Mouse (Mus musculus) left cerebral cortex, adult 18-20 months (tissue): Measurements from ENCODE around the gene Fam178b. TPM values are rescaled to one million over a fixed set of nuclear protein-coding genes. Genes with fewer than 3 reads are reported as not detected.
A peak's percentile ranks its signal among the peaks of the same experiment; 100 is the strongest.
"Not testable (repeated sequence)": the region's sequence is repeated elsewhere in the genome, so short reads cannot be mapped to it uniquely, and the experiment has no call there.

Experiments used
- DNase-seq, 2 experiments: peaks; one replicate each; pipeline ENCODE4 v3.0.0; 2021 to 2022; ENCODE audit warnings: low spot score in 2 of 2, mixed read lengths in 1 of 2
- total RNA-seq, 2 experiments: library from RNA; stranded (reverse); gene quantifications; 2 replicates each; pipeline ENCODE4 v1.2.3; 2021

The Fam178b gene
- total RNA-seq, 2 experiments from 2014 or later = not detected

DNA sequence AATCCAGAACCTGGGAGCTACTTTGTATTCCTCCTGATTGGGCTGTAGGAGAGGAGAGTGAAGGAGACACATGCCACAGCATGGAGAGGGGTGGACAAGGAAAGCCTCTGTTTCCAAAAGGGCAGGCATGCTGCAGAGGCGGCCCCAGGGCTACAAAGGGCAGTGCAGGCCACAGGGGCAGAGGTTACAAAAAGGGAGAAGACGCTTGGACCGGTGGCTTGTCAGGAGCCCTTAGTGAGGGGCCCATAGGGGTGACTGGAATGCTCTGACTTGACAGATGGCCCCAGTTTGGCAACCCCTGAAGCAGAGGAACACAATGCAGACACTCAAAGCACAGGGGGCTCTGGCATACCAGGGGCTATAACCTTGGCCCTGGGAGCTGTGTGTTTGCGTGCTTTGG is 51.6 kb downstream of the Fam178b start:
- no peak for DNase-seq

DNA sequence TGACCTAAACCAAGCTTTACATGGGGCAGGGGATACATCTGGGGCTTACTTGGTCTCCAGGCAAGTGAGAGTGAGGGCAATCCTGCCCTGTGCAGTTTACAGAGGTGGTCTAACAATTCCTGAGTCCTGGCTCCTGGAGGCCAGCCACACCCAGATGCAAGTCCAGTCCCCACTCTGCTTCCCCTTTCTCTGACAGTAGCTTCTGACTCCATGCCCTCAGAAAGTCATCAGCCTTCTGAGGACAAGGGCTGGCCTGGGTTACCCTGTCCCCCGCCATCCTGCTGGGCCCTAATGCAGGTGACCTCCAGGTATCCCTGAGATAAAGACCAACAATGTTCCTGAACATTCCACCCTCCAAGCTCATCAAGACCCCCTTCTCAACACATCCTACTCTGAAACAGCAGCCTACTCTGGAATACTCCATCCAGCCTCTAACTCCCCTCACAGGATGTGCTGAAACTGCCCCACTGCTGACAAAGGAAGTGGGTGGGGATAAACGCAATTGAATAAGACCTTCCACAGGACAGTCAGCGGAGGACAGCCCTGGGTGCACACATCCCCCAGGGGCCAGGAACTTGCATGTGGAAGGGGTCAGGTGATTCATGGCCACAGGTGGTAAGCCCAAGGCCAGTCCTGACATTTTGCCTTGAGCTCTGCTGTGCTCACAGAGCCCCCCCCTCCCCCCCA is 52.8 kb downstream of the Fam178b start:
- no peak for DNase-seq

DNA sequence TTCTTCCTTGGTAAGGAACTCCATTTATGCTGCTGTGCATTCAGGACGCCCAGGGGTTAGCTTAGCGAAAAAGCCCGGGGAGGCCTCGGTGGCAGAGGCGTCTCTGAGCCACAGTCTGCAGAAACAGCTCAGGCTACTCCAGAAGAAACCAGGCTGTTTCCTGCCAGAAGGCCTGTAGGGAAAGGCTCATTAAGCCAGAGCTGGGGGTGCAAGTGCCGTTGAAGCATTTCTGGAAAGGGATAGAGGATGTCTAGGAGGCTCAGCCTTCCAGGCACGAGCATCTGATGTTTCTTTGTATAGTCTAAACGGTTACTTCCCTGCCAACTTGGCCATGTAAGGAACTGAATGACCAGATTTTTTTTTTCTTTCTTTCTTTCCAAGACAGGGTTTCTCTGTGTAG is 54.4 kb downstream of the Fam178b start:
- DNase-seq = no peak

DNA sequence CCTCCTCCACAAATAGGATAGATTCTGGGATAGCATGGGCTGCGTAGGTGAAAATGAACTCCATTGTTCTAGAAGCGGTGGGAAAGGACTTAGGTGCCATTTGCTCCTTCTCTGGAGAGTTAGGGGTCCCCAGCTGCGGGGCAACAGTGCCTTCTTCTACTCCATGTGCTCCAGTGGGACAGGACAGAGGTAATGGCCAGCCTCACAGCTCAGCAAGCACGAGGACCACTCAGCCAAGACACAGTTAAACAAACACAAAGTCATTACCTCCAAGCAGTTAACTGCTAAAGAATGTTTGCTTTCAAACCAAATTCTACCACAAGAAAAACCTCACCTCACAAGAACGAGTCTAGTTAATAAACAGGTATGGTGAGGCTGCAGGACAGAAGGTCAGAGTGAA is 57.5 kb downstream of the Fam178b start:
- no peak for DNase-seq

DNA sequence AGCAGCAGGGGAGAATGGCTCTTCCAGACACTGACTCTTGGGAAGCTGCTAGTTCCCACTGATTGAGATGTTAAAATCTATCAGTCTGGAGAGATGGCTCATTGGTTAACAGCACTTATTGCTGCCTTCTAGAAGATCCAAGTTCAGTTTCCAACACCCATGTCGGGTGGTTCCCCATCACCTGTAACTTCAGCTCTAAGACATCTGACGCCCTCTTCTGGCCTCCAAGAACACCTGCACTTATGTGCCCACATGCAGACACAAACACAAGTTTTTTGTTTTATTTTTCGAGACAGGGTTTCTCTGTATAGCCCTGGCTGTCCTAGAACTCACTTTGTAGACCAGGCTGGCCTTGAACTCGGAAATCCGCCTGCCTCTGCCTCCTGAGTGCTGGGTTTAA is 67.0 kb downstream of the Fam178b start:
- DNase-seq = not testable (repeated sequence)

DNA sequence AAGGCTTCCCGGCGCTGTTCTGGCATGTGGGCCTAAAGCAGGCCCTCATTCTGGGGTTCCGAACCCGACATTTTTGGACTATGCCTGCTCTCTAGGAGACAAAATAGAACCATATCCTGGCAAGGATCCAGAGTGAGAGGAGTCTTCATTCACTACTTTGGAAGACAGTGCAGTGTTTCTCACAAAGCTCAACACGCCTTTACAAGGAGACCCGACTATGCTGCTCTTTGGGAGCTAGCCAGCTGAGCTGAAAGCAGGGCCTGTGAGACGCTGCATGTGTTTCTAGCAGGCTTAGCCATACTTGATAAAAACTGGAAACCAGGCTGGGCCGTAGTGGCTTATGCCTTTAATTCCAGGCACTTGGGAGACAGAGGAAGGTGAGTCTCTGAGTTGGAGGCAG is 67.8 kb downstream of the Fam178b start:
- no peak for DNase-seq

DNA sequence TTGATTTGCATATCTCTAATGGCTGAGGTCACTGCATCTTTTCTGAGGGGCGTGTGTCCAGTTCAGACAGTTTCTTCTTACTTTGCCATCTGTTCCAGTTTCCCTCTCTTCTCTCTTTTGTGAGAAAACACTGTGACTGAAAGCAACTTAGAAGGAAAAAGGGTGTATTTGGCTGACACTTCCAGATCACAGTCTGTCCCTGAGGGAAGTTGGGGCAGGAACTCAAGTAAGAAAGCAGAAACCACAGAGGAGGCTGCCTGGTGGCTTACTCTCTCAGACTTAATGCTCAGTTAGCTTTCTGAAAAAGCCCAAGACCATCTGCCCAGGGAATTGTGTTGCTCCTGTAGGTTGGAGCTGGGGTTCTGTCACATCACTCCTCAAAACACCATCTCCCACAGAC is 68.4 kb downstream of the Fam178b start:
- no peak for DNase-seq

DNA sequence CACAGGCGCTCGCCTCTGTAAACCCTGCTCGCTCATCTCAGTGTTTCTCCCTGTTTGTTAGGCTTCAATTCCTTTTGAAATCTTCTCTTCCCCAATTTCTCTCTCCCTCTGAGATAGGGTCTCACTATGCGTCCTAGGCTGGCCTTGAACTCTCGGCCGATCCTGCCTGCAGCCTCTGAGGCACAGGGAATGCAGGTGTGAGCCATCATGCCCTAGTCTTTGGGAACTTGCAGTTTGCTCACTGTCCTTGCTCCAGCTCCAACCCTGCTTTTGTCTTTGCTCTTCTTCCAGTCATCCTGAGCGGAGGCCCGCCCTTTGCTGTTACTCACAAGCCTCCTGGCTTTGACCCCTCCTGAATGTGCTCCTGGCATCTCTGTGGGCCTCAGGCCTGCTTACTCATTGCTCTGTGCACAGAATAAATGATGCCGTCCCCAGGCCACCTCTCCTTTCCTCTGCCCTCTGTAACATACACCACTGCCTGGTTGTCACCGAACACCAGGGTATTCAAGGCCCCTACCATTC is 69.5 kb downstream of the Fam178b start:
- DNase-seq = no peak

DNA sequence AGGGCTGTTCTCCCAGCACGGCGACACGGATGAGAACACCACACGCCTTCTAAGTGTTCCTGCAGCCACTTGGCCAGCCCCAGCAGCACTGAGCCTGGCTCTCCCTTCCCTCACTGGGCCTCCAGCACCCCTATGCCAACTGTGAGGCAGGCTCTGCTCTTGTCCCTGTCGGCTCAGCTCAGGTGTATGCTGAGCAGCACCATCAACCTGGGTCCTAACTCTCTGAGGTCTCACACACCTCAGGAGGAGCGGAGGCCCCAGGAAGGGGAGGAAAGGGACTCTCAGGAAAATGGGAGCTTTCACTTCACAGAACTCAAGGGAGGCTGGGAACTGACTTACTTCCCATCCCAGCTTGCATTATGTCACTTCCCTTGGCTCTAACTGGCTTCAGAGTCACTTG is 70.6 kb downstream of the Fam178b start:
- DNase-seq = no peak

DNA sequence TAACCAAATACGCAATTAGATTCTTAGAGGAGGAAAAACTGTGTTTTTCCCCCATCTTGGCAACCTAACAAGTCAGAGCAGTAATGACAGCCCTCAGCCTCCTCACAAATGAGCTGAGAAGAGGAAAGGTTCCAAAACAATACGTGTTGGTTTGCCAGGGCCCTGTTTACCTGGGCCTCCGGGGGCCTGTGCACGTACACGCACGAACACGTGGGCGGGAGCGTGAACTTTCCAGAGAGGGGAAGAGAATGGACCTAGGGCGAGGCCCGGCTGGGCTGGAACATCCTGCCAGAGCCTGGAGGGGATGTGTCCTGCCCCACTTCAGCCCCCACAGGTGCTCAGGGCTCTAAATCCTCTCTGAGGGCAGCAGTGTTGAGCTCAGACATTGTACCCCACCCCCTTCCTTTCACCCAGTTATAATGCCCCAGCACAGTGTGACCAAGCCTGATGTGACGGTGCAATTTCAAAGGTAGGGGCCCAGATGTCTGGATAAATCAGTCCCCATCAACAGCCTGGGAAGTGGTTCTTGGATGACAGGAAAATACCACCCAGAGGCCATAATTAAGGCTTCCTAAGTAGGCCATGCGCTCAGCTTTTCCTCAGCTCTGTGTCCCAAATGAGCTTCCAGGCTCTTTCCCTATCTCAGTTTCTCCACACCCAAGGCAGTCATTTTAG is 71.4 kb downstream of the Fam178b start:
- DNase-seq = no peak

DNA sequence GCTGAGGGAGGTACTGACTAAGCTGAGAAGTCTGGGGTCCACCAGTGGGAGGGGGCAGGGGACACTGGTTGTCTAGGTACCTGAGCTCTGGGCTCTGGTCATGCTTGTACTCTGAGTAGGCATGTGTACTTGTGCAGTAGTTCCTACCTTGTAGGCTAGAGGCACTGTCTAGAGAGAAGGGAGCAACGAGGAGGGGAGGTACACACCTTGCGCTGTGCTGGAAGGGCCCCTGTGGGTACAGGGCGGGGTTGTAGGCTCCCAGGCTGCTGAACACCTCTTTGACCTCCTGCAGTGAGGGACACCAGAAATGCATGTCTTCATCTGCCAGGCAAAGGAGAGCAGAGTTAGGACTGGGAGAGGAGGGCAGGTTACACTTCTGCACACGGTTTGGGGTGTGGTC is 74.8 kb downstream of the Fam178b start:
- no peak for DNase-seq

DNA sequence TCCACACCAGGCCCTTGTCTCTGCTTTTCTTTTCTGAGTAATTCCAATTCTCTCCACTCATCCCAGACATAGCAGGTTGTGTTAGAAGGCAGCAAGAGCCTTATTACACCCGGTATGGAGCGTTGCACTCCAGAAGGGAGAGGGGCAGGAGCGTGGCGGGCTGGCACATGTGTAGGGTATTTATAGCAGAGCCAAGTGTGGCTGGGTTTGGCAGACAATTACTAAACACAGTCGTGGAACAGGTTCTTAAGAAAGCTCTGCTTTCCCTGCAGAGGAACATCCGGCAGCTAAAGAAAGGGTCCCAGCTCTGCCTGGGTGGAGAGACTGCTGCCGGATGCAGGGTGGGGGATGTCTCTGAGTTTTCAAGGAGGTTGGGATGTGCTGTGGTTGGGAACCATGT is 76.0 kb downstream of the Fam178b start:
- peak; percentile 35 to 42 for DNase-seq

DNA sequence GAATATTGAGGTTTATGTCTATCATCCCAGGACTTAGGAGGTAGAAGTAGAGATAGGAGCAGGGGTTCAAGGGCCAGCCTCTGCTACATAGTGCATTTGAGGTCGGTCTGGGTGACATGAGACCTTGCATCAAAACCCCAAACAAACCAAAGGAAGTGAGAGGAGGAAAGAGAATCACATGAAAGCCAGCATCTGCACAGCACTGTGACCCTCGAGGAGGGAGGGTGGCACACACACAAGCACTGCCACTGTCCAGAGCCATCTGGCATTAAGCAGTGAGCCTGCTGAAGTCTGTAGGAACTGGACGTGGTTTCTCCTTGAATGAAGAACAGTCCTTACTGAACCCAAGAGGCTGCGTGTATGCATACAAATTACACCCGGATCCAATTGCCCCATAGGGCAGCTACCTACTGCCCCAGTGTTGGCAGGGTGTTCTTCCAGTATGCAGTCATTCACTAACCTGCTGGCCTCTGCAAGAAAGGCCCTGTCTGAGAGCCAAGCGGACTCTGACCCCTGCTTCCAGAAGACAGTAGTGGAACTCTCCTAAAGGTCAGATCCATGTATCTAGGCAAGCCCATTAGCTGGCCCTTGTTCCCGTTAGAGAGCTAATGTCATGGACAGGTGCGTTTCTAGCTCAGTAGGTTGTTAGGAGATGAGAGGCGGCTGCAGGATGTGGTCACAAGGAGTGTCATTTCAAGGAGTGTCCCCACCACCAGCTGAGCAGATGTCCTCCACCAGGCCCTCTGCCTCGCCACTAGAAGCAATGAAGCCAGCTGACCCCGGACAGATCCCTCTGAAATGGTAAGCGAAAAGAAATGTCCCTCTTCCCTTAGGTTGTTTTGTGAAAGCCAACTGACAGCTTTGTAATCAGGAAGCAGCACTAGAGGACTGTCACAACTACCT is 78.5 kb downstream of the Fam178b start:
- DNase-seq = no peak

DNA sequence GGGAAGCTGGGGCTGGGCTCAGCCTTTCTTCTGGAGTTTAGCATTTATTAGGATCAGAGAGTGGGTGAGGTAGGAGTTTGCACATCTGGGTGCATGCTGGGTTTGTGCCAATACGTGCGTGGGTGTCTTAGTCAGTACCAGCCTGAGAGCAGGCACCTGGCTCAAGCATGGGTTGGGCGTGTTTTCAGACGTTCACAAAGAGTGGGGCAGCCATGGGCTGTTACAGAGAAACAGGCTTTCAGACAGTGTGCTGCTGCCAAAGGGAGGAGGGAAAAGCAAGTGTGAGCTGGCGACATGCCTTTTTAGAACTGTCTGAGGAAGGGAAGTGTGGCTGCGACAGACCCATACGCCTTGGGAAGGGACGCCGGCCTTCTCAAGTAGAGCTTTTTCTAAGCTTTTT is 79.6 kb downstream of the Fam178b start:
- peak; percentile 44 to 48 for DNase-seq

DNA sequence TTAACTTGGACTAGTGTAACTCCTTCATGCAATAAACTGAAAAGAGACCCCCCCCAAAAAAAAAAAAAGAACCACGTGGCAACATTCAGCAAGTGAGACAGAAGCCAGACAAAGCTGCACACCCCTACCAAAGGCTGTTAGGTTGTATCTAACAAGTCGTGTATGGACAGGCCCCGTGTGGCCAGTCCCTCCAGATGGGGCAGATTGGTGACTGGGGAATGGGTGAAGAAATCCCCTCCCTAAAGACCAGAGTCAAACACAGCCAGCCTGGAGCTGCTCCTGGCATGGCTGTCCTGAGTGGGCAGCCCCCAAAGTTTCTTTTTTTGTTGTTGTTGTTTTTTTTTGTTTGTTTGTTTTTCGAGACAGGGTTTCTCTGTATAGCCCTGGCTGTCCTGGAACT is 80.7 kb downstream of the Fam178b start:
- DNase-seq = no peak

DNA sequence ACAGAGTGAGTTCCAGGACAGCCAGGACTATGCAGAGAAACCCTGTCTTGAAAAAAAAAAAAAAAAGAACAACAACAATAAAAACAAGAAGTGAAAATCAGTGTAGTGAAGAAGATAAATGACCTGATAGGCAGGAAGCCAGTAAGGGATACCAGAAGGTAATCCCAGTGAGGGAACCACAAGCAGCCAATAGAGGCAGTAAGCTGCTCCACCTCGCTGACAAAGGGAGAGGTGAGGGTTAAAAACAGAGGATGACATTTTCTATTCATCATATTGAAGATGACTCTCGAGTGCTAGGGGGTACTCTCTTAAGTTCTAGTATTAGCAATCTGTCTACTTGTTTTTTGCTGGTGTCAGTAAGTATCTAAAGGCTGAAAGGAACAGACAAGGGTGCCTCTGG is 84.6 kb downstream of the Fam178b start:
- DNase-seq = no peak

DNA sequence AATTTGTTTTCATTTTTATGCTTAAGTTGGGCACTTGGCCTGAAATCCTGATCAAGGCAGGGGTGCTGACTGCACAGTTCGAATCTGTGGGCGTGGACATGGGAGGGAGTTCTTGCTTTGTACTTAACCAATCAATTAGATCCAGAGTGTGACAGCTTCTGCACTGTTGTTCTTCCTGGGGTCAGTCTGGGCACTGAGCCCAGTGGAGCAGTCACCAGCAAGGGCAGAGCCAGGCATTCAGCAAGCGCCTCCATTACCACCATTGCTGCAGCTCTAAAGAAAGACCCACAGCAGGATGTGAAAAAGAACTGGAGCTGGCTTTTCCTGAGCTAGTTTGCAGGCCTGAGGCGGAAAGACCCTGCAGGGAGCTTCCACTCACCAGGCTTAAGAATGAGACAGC is 86.9 kb downstream of the Fam178b start:
- DNase-seq = no peak

DNA sequence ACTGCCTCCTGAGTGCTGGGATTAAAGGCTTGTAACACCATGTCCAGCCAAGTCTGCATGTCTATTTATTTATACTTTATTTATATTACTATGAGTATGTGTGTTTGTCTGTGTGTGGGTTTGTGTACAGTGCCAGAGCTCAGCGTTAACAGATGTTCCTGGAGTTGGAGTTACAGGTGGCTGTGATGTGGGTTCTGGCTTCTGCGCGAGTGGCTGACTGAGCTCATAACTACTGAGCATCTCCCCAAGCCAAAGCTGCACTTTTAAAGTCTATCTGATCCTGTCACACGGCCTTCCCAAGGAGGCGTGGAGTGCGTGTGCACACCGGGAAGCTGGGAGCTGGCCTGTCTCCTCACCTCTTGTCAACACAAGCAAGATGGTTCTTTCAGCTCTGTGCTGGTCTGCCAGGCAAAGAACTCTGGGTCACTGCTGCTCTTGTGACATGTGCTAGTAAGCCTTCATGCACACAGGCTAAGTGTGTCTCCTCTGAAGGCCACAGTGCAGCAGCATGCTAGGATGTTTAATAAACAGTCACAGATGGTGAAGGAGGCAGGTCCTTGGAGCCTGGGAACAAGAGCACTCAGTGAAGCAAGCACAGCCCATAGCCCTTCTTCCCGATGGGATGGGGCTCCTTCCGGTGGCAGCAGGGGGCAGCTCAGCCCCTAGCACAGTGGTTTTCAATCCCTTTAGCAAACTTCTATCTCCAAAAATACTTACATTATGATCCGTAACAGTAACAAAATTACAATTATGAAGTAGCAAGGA is 87.6 kb downstream of the Fam178b start:
- DNase-seq = no peak

DNA sequence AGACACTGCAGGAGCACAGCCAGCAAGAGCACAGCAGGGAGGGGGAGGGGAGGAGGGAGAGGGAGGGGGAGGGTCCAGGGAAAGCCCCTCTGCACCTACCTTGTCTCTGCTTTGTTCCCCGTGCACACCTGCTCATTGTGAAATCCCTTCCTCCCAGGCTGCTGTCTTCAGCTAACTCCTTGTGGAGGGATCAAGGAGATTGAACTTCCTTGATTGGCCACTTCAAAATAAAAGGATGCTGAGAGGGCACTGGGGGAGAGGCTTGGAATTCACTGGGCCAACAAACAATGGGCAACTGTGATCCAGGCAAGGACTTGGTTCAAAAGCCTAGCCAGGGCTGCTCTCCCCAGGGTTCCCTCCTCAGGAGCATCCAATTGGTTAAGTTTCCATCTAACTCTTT is 89.9 kb downstream of the Fam178b start:
- DNase-seq = no peak

DNA sequence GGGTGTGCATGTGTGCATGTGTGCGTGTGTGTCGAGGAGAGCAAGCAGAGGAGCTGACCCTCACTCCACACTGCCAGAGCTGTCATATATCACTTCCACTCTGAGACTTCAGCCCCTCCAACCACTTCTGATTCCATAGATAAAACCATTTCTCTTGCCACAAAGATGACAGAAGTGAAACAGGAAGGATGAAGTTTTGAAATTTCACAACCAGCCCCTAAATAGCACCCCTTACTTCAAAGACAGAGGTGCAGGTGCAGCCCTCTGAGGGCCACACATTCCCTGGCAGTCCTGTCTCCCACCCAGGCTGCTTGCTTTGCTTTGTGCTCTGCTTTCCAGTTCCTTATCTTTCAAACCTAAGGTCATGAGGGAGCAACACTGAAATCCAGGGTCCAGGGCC is 91.6 kb downstream of the Fam178b start:
- DNase-seq = no peak

DNA sequence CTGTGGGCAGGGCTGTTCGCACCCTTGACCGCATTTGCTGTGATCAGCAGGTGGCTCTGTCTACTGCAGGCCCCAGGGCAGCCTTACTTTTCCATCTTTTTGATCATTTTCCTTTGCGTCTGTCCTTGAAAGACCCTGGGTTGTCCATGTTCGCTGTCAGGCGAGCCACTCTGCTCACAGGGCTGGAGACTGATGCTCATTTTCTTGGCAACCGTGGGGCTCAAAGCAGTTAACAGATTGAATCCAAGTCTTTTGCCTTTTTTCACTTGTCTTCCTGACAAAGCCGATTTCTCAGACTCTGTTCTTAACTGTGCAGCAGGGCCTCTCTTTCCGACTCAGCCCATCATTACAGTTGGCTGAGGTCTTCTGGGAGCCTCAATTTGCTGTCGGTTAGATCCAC is 92.3 kb downstream of the Fam178b start:
- no peak for DNase-seq
